Mouse (Mus musculus): ENCODE results near the gene Nr2c2. TPM values are rescaled to one million over a fixed set of nuclear protein-coding genes. Genes with fewer than 3 reads are reported as not detected.

Gene Nr2c2
- polyA plus RNA-seq, 1 experiment from 2014 or later, result 10.2 TPM

- no peak overlapping the region for H3K4me3 ChIP-seq
- 88% methylated on average over 1 of the region's 1 CpGs for WGBS
- no peak overlapping the region for H3K9ac ChIP-seq
- H3K4me2 ChIP-seq, result no peak overlapping the region
- ATAC-seq (ENCODE audit: extremely low read depth, insufficient number of reproducible peaks, low FRiP score, low TSS enrichment), result no peak
- H3K27me3 ChIP-seq (replicated peaks), result no peaks in the 10 kb centered on the region
- H3K27ac ChIP-seq (replicated peaks), result no peak overlapping the region
- peaks cover 9% of the 10 kb centered on the region for H3K36me3 ChIP-seq
- H3K9me3 ChIP-seq, result no peaks in the 10 kb centered on the region
- peaks cover 33% of the 10 kb centered on the region for H3K4me1 ChIP-seq
Measured at GRCm38 (mm10) chr6:92131456-92131855, 40.3 kb downstream of the Nr2c2 start.

- Histone ChIP-seq H3K36me3 (peaks cover 9% of the 10 kb centered on the region), H3K4me2 (no peak overlapping the region), H3K27me3 (replicated peaks) (no peaks in the 10 kb centered on the region), H3K27ac (replicated peaks) (0 out of 2 replicates have a peak overlapping the region, but pooled peaks have one; percentile 38), H3K4me3 (no peak overlapping the region), H3K9ac (no peak overlapping the region), H3K4me1 (peaks cover 33% of the 10 kb centered on the region), H3K9me3 (no peaks in the 10 kb centered on the region)
- WGBS, result 79% methylated on average over 3 of the region's 3 CpGs
- ATAC-seq (ENCODE audit: extremely low read depth, insufficient number of reproducible peaks, low FRiP score, low TSS enrichment), result no peak
Measured at GRCm38 (mm10) chr6:92132021-92132911, 41.1 kb downstream of the Nr2c2 start.

- H3K27ac ChIP-seq (replicated peaks), result no peak overlapping the region
- no peak overlapping the region for H3K4me3 ChIP-seq
- no peaks in the 10 kb centered on the region for H3K9me3 ChIP-seq
- no peak overlapping the region for H3K4me2 ChIP-seq
- no peak overlapping the region for H3K9ac ChIP-seq
- peaks cover 9% of the 10 kb centered on the region for H3K36me3 ChIP-seq
- peaks cover 33% of the 10 kb centered on the region for H3K4me1 ChIP-seq
- H3K27me3 ChIP-seq (replicated peaks), result no peaks in the 10 kb centered on the region
- no peak for ATAC-seq (ENCODE audit: extremely low read depth, insufficient number of reproducible peaks, low FRiP score, low TSS enrichment)
- WGBS, result 87% methylated on average over 2 of the region's 2 CpGs
Measured at GRCm38 (mm10) chr6:92133617-92134016, 42.4 kb downstream of the Nr2c2 start.

- Histone ChIP-seq H3K36me3 (peaks cover 23% of the 10 kb centered on the region), H3K4me1 (peaks cover 37% of the 10 kb centered on the region), H3K27ac (replicated peaks) (no peak overlapping the region), H3K4me3 (no peak overlapping the region), H3K27me3 (replicated peaks) (no peaks in the 10 kb centered on the region), H3K9me3 (no peaks in the 10 kb centered on the region), H3K9ac (no peak overlapping the region), H3K4me2 (no peak overlapping the region)
- ATAC-seq (ENCODE audit: extremely low read depth, insufficient number of reproducible peaks, low FRiP score, low TSS enrichment), result no peak
- 67% methylated on average over 2 of the region's 2 CpGs for WGBS
Measured at GRCm38 (mm10) chr6:92136356-92136755, 45.2 kb downstream of the Nr2c2 start.

- Histone ChIP-seq H3K36me3 (peaks cover 64% of the 10 kb centered on the region), H3K27me3 (replicated peaks) (no peaks in the 10 kb centered on the region), H3K4me3 (no peak overlapping the region), H3K9ac (no peak overlapping the region), H3K27ac (replicated peaks) (no peak overlapping the region), H3K9me3 (no peaks in the 10 kb centered on the region), H3K4me1 (no peaks in the 10 kb centered on the region), H3K4me2 (no peak overlapping the region)
- ATAC-seq (ENCODE audit: extremely low read depth, insufficient number of reproducible peaks, low FRiP score, low TSS enrichment), result no peak
- 92% methylated on average over 4 of the region's 4 CpGs for WGBS
Measured at GRCm38 (mm10) chr6:92145881-92146280, 54.7 kb downstream of the Nr2c2 start.

GRCm38 (mm10) chr6:92153774-92154173, 62.6 kb downstream of the Nr2c2 start:
- Histone ChIP-seq H3K27ac (replicated peaks) (no peak overlapping the region), H3K27me3 (replicated peaks) (no peaks in the 10 kb centered on the region), H3K36me3 (peaks cover 90% of the 10 kb centered on the region), H3K9ac (no peak overlapping the region), H3K9me3 (no peaks in the 10 kb centered on the region), H3K4me1 (peaks cover 17% of the 10 kb centered on the region), H3K4me3 (no peak overlapping the region), H3K4me2 (no peak overlapping the region)
- WGBS, result 41% methylated on average over 1 of the region's 1 CpGs
- no peak for ATAC-seq (ENCODE audit: extremely low read depth, insufficient number of reproducible peaks, low FRiP score, low TSS enrichment)

GRCm38 (mm10) chr6:92158801-92159200, 67.6 kb downstream of the Nr2c2 start:
- H3K36me3 ChIP-seq, result peaks cover 99% of the 10 kb centered on the region
- WGBS, result 86% methylated on average over 3 of the region's 3 CpGs
- H3K27me3 ChIP-seq (replicated peaks), result no peaks in the 10 kb centered on the region
- no peak overlapping the region for H3K9ac ChIP-seq
- no peaks in the 10 kb centered on the region for H3K9me3 ChIP-seq
- no peak overlapping the region for H3K27ac ChIP-seq (replicated peaks)
- peaks cover 5% of the 10 kb centered on the region for H3K4me1 ChIP-seq
- no peak overlapping the region for H3K4me2 ChIP-seq
- no peak for ATAC-seq (ENCODE audit: extremely low read depth, insufficient number of reproducible peaks, low FRiP score, low TSS enrichment)
- H3K4me3 ChIP-seq, result no peak overlapping the region

- Histone ChIP-seq H3K9me3 (no peaks in the 10 kb centered on the region), H3K4me1 (no peaks in the 10 kb centered on the region), H3K27me3 (replicated peaks) (no peaks in the 10 kb centered on the region), H3K9ac (no peak overlapping the region), H3K4me3 (no peak overlapping the region), H3K36me3 (peaks cover 96% of the 10 kb centered on the region), H3K27ac (replicated peaks) (no peak overlapping the region), H3K4me2 (no peak overlapping the region)
- no peak for ATAC-seq (ENCODE audit: extremely low read depth, insufficient number of reproducible peaks, low FRiP score, low TSS enrichment)
- 86% methylated on average over 1 of the region's 1 CpGs for WGBS
Measured at GRCm38 (mm10) chr6:92162724-92163123, 71.5 kb downstream of the Nr2c2 start.

- H3K36me3 ChIP-seq, result peaks cover 82% of the 10 kb centered on the region
- no peaks in the 10 kb centered on the region for H3K27me3 ChIP-seq (replicated peaks)
- no peaks in the 10 kb centered on the region for H3K4me1 ChIP-seq
- ATAC-seq (ENCODE audit: extremely low read depth, insufficient number of reproducible peaks, low FRiP score, low TSS enrichment), result no peak
- no peak overlapping the region for H3K4me2 ChIP-seq
- H3K9ac ChIP-seq, result no peak overlapping the region
- WGBS, result 92% methylated on average over 1 of the region's 1 CpGs
- H3K9me3 ChIP-seq, result peaks cover 4% of the 10 kb centered on the region; the same call in 1 of the 2 replicates
- H3K4me3 ChIP-seq, result no peak overlapping the region
- no peak overlapping the region for H3K27ac ChIP-seq (replicated peaks)
Measured at GRCm38 (mm10) chr6:92176450-92176849, 85.3 kb downstream of the Nr2c2 start.

- Histone ChIP-seq H3K4me3 (peak within 1 kb of the TSS; percentile 82), H3K36me3 (peaks cover 60% of the 10 kb centered on the region), H3K9me3 (peaks cover 4% of the 10 kb centered on the region; the same call in 1 of the 2 replicates), H3K9ac (peak within 1 kb of the TSS; percentile 89), H3K4me1 (peaks cover 14% of the 10 kb centered on the region), H3K4me2 (peak within 1 kb of the TSS; percentile 80), H3K27ac (replicated peaks) (peak within 1 kb of the TSS; percentile 70), H3K27me3 (replicated peaks) (no peaks in the 10 kb centered on the region)
- ATAC-seq (ENCODE audit: extremely low read depth, insufficient number of reproducible peaks, low FRiP score, low TSS enrichment), result peak; percentile 80; the same call in 1 of the 2 replicates
- WGBS, result under 1% methylated on average over 42 of the region's 42 CpGs
Measured at GRCm38 (mm10) chr6:92183621-92184131, 92.5 kb downstream of the Nr2c2 start, which contains the start of gene Mrps25. Gene Mrps25, minus strand, starts transcription at chr6:92184033.

GRCm38 (mm10) chr6:92184178-92184577, 93.0 kb downstream of the Nr2c2 start:
- no peak overlapping the region for H3K27ac ChIP-seq (replicated peaks)
- peaks cover 14% of the 10 kb centered on the region for H3K4me1 ChIP-seq
- no peak for ATAC-seq (ENCODE audit: extremely low read depth, insufficient number of reproducible peaks, low FRiP score, low TSS enrichment)
- peaks cover 60% of the 10 kb centered on the region for H3K36me3 ChIP-seq
- H3K9ac ChIP-seq, result peak overlapping the region; percentile 89
- no peaks in the 10 kb centered on the region for H3K27me3 ChIP-seq (replicated peaks)
- 6% methylated on average over 10 of the region's 10 CpGs for WGBS
- H3K9me3 ChIP-seq, result peaks cover 4% of the 10 kb centered on the region; the same call in 1 of the 2 replicates
- peak overlapping the region; percentile 82 for H3K4me3 ChIP-seq
- H3K4me2 ChIP-seq, result peak overlapping the region; percentile 80
